Mouse (Mus musculus): Measurements from ENCODE around the gene Adsl.

DNA sequence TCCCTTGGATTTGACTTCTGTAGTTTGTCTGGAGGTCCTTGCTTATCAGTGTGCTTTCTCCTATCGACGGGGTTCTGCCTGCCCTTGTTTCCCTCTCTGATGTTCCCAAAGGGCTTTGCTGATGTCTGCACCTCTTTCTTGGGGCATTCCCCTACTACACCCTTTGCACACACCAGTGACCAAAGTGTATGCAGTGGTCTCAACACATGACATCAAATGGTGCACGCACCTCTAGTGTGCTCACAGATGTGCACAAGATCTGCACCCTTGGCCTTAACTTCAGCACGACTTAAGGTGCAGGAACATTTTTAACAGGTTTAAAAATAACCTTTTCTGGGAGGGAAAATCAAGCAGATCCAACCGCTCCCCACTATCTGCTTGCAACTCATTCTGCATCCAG lies 8.9 kb upstream of the Adsl start:
- TF ChIP-seq CTCF (IDR thresholded peaks at IDR 0.05; ENCODE audit: control insufficient read depth, insufficient read depth, insufficient read length) (no peak), MYOG (IDR thresholded peaks at IDR 0.05; ENCODE audit: control insufficient read depth, extremely low read depth, insufficient read length) (no peak), USF1 (IDR thresholded peaks at IDR 0.05; ENCODE audit: low read depth) (no peak), CEBPB (IDR thresholded peaks at IDR 0.05; ENCODE audit: low read depth) (no peak), MAX (IDR thresholded peaks at IDR 0.05) (no peak)
